Mouse (Mus musculus) embryonic facial prominence, embryonic 14.5 days (tissue): ENCODE data around the gene Shank2. TPM values are rescaled to one million over a fixed set of nuclear protein-coding genes. Genes with fewer than 3 reads are reported as not detected.

Source experiments
- ATAC-seq: fragments of 200-750 bp; cut with Nextera tagmentation; 2 replicates; pipeline ENCODE4 v1.8.0; 2017; ENCODE audit warnings: low read depth, moderate number of reproducible peaks, moderate TSS enrichment
- DNase-seq: peaks from one replicate; pipeline ENCODE4 v3.0.0-alpha.2; 2015; ENCODE audit warnings: low spot score
- H3K27ac ChIP-seq: fragments of 300-500 bp; sonication (generic); replicated peaks from 2 replicates; pipeline ENCODE4 v1.5.1; 2014; ENCODE audit warnings: low read depth, mild to moderate bottlenecking, low read length, moderate library complexity
- H3K27me3 ChIP-seq: fragments of 300-500 bp; sonication (generic); replicated peaks from 2 replicates; pipeline ENCODE4 v1.6.1; 2014; ENCODE audit warnings: low read length; ENCODE audit not compliant: control insufficient read depth, insufficient read depth
- H3K36me3 ChIP-seq: fragments of 300-500 bp; sonication (generic); 2 replicates; pipeline ENCODE4 v1.6.1; 2014; ENCODE audit warnings: low read length, mixed read lengths; ENCODE audit not compliant: control insufficient read depth, insufficient read depth
- H3K4me1 ChIP-seq: fragments of 300-500 bp; sonication (generic); 2 replicates; pipeline ENCODE4 v1.6.1; 2014; ENCODE audit warnings: antibody characterized with exemption, low read length; ENCODE audit not compliant: control insufficient read depth, insufficient read depth
- H3K4me2 ChIP-seq: fragments of 300-500 bp; sonication (generic); 2 replicates; pipeline ENCODE4 v1.6.1; 2014; ENCODE audit warnings: low read depth, mild to moderate bottlenecking, low read length, moderate library complexity, mixed read lengths
- H3K4me3 ChIP-seq: fragments of 300-500 bp; sonication (generic); 2 replicates; pipeline ENCODE4 v1.5.1; 2014; ENCODE audit warnings: low read depth, mild to moderate bottlenecking, low read length
- H3K9ac ChIP-seq: fragments of 300-500 bp; sonication (generic); 2 replicates; pipeline ENCODE4 v1.6.1; 2014; ENCODE audit warnings: low read depth, mild to moderate bottlenecking, low read length, moderate library complexity, mixed read lengths
- H3K9me3 ChIP-seq: fragments of 300-500 bp; sonication (generic); 2 replicates; pipeline ENCODE4 v1.6.1; 2016; ENCODE audit warnings: low read length; ENCODE audit not compliant: control insufficient read depth
- WGBS: fragments of 180-500 bp; shearing (Covaris S2); extraction: QIAGEN DNeasy Blood & Tissue Kit; methylation state at CpG from one replicate; pipeline ENCODE4 v1.1.7; 2014; 5-methylcytosine and 5-hydroxymethylcytosine counted together
- polyA plus RNA-seq: library from polyadenylated mRNA; unstranded; fragments of >200 nt; fragmentation: Nextera tagmentation; extraction: Ambion mirVana; gene quantifications from 2 replicates; pipeline ENCODE4 v1.2.1, GENCODE M21; 2014

Gene Shank2
- 0.72 and 1.0 TPM in 2 replicates for polyA plus RNA-seq

- Histone ChIP-seq H3K4me2 (no peak within 1 kb of the TSS), H3K9ac (no peak within 1 kb of the TSS), H3K36me3 (no peaks in the 10 kb centered on the region), H3K27ac (no peak within 1 kb of the TSS), H3K9me3 (peaks cover 6% of the 10 kb centered on the region), H3K27me3 (no peaks in the 10 kb centered on the region), H3K4me3 (no peak within 1 kb of the TSS), H3K4me1 (no peaks in the 10 kb centered on the region)
- ATAC-seq (no peak), DNase-seq (no peak)
- WGBS, result 72% methylated on average over 3 of the region's 3 CpGs
Observed at GRCm38 (mm10) chr7:144001628-144002027, at the start of gene Shank2. TSS of gene Shank2 (plus strand) at chr7:144001928.

GRCm38 (mm10) chr7:143952130-143952529 is 49.6 kb upstream of the Shank2 start:
- ATAC-seq (no peak), DNase-seq (no peak)
- 84% methylated on average over 3 of the region's 3 CpGs for WGBS
- H3K4me3 ChIP-seq, result no peak overlapping the region
- no peaks in the 10 kb centered on the region for H3K9me3 ChIP-seq
- H3K9ac ChIP-seq, result no peak overlapping the region
- H3K4me2 ChIP-seq, result no peak overlapping the region
- no peaks in the 10 kb centered on the region for H3K36me3 ChIP-seq
- no peaks in the 10 kb centered on the region for H3K4me1 ChIP-seq
- H3K27ac ChIP-seq, result no peak overlapping the region
- H3K27me3 ChIP-seq, result no peaks in the 10 kb centered on the region

GRCm38 (mm10) chr7:143956575-143957295 is 45.0 kb upstream of the Shank2 start:
- H3K27me3 ChIP-seq, result no peaks in the 10 kb centered on the region
- WGBS, result 67% methylated on average over 5 of the region's 6 CpGs
- ATAC-seq, result peak; percentile 58
- H3K4me3 ChIP-seq, result no peak overlapping the region
- H3K36me3 ChIP-seq, result no peaks in the 10 kb centered on the region
- H3K4me2 ChIP-seq, result no peak overlapping the region
- H3K27ac ChIP-seq, result no peak overlapping the region
- H3K9me3 ChIP-seq, result no peaks in the 10 kb centered on the region
- H3K9ac ChIP-seq, result no peak overlapping the region
- peak; percentile 53 for DNase-seq
- no peaks in the 10 kb centered on the region for H3K4me1 ChIP-seq

GRCm38 (mm10) chr7:143958030-143958565 is 43.6 kb upstream of the Shank2 start:
- WGBS, result 56% methylated on average over 11 of the region's 11 CpGs
- Histone ChIP-seq H3K9ac (no peak overlapping the region), H3K27me3 (no peaks in the 10 kb centered on the region), H3K27ac (no peak overlapping the region), H3K36me3 (no peaks in the 10 kb centered on the region), H3K9me3 (no peaks in the 10 kb centered on the region), H3K4me1 (no peaks in the 10 kb centered on the region), H3K4me3 (no peak overlapping the region), H3K4me2 (no peak overlapping the region)
- DNase-seq (peak; percentile 32), ATAC-seq (peak; percentile 51; the same call in 1 of the 2 replicates)

GRCm38 (mm10) chr7:143963813-143964212 is 37.9 kb upstream of the Shank2 start:
- no peaks in the 10 kb centered on the region for H3K9me3 ChIP-seq
- no peaks in the 10 kb centered on the region for H3K36me3 ChIP-seq
- H3K27me3 ChIP-seq, result no peaks in the 10 kb centered on the region
- H3K27ac ChIP-seq, result no peak overlapping the region
- no peaks in the 10 kb centered on the region for H3K4me1 ChIP-seq
- DNase-seq (no peak), ATAC-seq (no peak)
- no peak overlapping the region for H3K4me2 ChIP-seq
- H3K9ac ChIP-seq, result no peak overlapping the region
- 83% methylated on average over 5 of the region's 5 CpGs for WGBS
- no peak overlapping the region for H3K4me3 ChIP-seq

- Histone ChIP-seq H3K27ac (no peak overlapping the region), H3K9ac (no peak overlapping the region), H3K9me3 (no peaks in the 10 kb centered on the region), H3K27me3 (no peaks in the 10 kb centered on the region), H3K36me3 (no peaks in the 10 kb centered on the region), H3K4me3 (no peak overlapping the region), H3K4me2 (no peak overlapping the region), H3K4me1 (no peaks in the 10 kb centered on the region)
- 78% methylated on average over 7 of the region's 7 CpGs for WGBS
- DNase-seq (no peak), ATAC-seq (no peak)
Observed at GRCm38 (mm10) chr7:143966621-143967020, 35.1 kb upstream of the Shank2 start.

GRCm38 (mm10) chr7:143977491-143977830 is 24.3 kb upstream of the Shank2 start:
- Histone ChIP-seq H3K4me3 (peak overlapping the region; percentile 50), H3K9me3 (no peaks in the 10 kb centered on the region), H3K4me2 (peak overlapping the region; percentile 94), H3K36me3 (no peaks in the 10 kb centered on the region), H3K27me3 (peaks cover 70% of the 10 kb centered on the region), H3K4me1 (peaks cover 8% of the 10 kb centered on the region; the same call in 1 of the 2 replicates), H3K9ac (0 out of 2 replicates have a peak overlapping the region, but pooled peaks have one; percentile 57), H3K27ac (no peak overlapping the region)
- no peak for ATAC-seq
- no peak for DNase-seq
- WGBS, result 14% methylated on average over 5 of the region's 5 CpGs

- Histone ChIP-seq H3K9ac (peak overlapping the region; percentile 57), H3K36me3 (no peaks in the 10 kb centered on the region), H3K9me3 (no peaks in the 10 kb centered on the region), H3K4me1 (peaks cover 8% of the 10 kb centered on the region; the same call in 1 of the 2 replicates), H3K27me3 (peaks cover 71% of the 10 kb centered on the region), H3K4me3 (peak overlapping the region; percentile 50), H3K4me2 (peak overlapping the region; percentile 94), H3K27ac (no peak overlapping the region)
- peak; percentile 24 for DNase-seq
- WGBS, result under 1% methylated on average over 45 of the region's 67 CpGs
- peak; percentile 76 for ATAC-seq
Observed at GRCm38 (mm10) chr7:143977831-143978682, 23.7 kb upstream of the Shank2 start.
